Mouse (Mus musculus) limb, embryonic 15.5 days (tissue): ENCODE measurements at regions not wholly inside any gene's neighbourhood (a gene's known extent, or its start where the extent isn't known, plus 50 kb on each side); places are given as distances from the start of the nearest gene placed in this dataset.

Source experiments
- ATAC-seq: fragments of 200-750 bp; cut with Nextera tagmentation; 2 replicates; pipeline ENCODE4 v1.8.0; 2017; ENCODE audit warnings: low read depth, moderate TSS enrichment; ENCODE audit not compliant: insufficient number of reproducible peaks, low FRiP score, low TSS enrichment
- H3K27ac ChIP-seq: fragments of 300-500 bp; sonication (generic); 2 replicates; pipeline ENCODE4 v1.5.1; 2015; ENCODE audit warnings: moderate library complexity, mild to moderate bottlenecking, inconsistent platforms
- H3K27me3 ChIP-seq: fragments of 300-500 bp; sonication (generic); 2 replicates; pipeline ENCODE4 v1.6.1; 2015; ENCODE audit warnings: inconsistent platforms
- H3K36me3 ChIP-seq: fragments of 300-500 bp; sonication (generic); 2 replicates; pipeline ENCODE4 v1.6.1; 2015; ENCODE audit warnings: inconsistent platforms
- H3K4me1 ChIP-seq: fragments of 300-500 bp; sonication (generic); 2 replicates; pipeline ENCODE4 v1.6.1; 2015; ENCODE audit warnings: inconsistent platforms
- H3K4me2 ChIP-seq: fragments of 300-500 bp; sonication (generic); 2 replicates; pipeline ENCODE4 v1.6.1; 2015; ENCODE audit warnings: mild to moderate bottlenecking, inconsistent platforms
- H3K4me3 ChIP-seq: fragments of 300-500 bp; sonication (generic); 2 replicates; pipeline ENCODE4 v1.5.1; 2015; ENCODE audit warnings: mild to moderate bottlenecking, inconsistent platforms
- H3K9ac ChIP-seq: fragments of 300-500 bp; sonication (generic); 2 replicates; pipeline ENCODE4 v1.6.1; 2015; ENCODE audit warnings: inconsistent platforms
- H3K9me3 ChIP-seq: fragments of 300-500 bp; sonication (generic); 2 replicates; pipeline ENCODE4 v1.6.1; 2016; ENCODE audit warnings: inconsistent platforms
- WGBS: fragments of 180-500 bp; shearing (Covaris S2); methylation state at CpG from one replicate; pipeline ENCODE4 v1.1.7; 2015; 5-methylcytosine and 5-hydroxymethylcytosine counted together

GRCm38 (mm10) chr13:31477171-31477867, 78.6 kb upstream of the Foxq1 start:
- no peak overlapping the region for H3K27ac ChIP-seq
- H3K36me3 ChIP-seq = no peaks in the 10 kb centered on the region
- ATAC-seq = no peak
- H3K27me3 ChIP-seq = no peaks in the 10 kb centered on the region
- H3K4me1 ChIP-seq = no peaks in the 10 kb centered on the region
- no peak overlapping the region for H3K9ac ChIP-seq
- H3K4me3 ChIP-seq = no peak overlapping the region
- WGBS = 40% methylated on average over 1 of the region's 1 CpGs
- H3K4me2 ChIP-seq = no peak overlapping the region
- no peaks in the 10 kb centered on the region for H3K9me3 ChIP-seq

DNA sequence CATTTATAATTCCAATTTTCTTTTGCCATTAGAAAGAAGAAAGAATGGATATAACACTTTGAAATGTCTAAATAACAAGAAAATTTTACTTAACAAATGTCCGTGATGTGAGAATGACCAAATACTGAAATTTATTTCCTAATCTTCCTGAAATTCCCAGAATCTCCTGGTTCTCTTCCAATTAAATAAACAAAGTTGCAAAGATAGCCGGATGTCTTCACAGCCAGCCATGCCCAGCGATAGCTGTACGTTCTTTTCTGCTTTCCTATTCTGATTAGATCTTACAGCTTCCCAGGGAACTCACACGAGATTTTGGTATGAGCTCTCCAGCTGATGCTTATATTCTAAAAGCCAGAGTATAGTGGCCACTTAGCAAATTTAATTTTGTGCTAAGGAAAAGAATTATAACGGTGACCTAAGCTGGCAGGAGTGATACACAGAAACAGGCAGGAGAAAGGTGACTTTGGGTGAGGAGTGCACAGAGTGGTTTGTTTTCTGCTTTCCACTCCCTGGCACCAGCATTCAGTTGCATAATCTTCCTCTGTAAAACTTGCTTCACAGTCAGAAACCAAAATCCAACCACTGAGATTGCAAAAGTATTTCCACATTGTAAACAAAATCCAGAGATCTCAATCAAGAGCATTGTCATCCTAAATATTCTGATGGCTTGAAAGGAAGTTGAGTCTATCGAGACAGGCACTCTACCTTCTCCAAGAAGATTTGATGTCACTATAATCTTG, 74.7 kb upstream of the Foxq1 start:
- WGBS = 76% methylated on average over 7 of the region's 7 CpGs
- ATAC-seq = no peak
- H3K4me3 ChIP-seq = no peak overlapping the region

DNA sequence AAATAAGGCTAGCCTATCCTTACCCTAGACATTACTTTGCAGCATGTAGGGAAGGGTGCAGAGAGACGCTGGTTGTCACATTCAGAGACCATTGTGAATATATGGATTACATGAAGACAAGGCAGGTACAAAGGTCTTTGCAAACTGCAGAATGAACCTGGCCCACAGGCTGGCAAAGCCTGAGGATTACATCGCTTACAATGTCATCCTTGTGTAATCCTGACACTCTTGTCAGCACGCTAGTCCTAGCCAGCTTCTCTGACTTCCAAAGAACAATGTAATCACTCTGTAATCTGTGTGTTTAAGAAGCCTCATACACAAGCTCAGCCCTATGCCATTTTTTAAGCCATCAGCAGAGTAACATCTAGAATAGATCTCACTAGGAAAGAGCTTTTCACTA, 69.6 kb upstream of the Foxq1 start:
- no peaks in the 10 kb centered on the region for H3K36me3 ChIP-seq
- no peak overlapping the region for H3K4me3 ChIP-seq
- H3K27me3 ChIP-seq = no peaks in the 10 kb centered on the region
- no peak overlapping the region for H3K9ac ChIP-seq
- WGBS = 88% methylated on average over 3 of the region's 3 CpGs
- H3K4me2 ChIP-seq = no peak overlapping the region
- H3K4me1 ChIP-seq = no peaks in the 10 kb centered on the region
- no peak for ATAC-seq
- H3K27ac ChIP-seq = no peak overlapping the region
- no peaks in the 10 kb centered on the region for H3K9me3 ChIP-seq

More for the DNA sequence above, 74.7 kb upstream of the Foxq1 start:
- no peak overlapping the region for H3K27ac ChIP-seq
- H3K4me1 ChIP-seq = no peaks in the 10 kb centered on the region
- no peaks in the 10 kb centered on the region for H3K27me3 ChIP-seq
- H3K9me3 ChIP-seq = no peaks in the 10 kb centered on the region
- H3K4me2 ChIP-seq = no peak overlapping the region
- H3K9ac ChIP-seq = no peak overlapping the region
- H3K36me3 ChIP-seq = no peaks in the 10 kb centered on the region

DNA sequence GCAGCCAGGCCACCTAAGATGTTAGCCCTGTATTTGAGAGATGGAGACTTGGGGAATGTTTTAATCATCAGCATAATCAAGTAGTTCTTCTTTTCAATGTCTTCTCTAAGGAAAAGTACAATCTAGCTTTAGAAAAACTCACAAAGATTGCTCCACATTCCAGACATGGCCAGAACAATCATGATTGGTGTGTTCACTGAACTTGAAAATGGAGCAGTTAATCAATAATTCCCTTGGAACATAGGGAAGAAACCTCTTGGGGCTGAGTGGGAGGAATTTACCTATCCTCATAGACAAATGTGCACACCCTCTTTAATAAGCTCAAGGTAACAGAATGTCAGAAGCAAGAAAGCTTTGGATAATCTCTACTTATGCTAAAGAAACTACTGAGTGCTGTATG, 67.7 kb upstream of the Foxq1 start:
- no peak overlapping the region for H3K4me2 ChIP-seq
- no peak overlapping the region for H3K9ac ChIP-seq
- no peaks in the 10 kb centered on the region for H3K4me1 ChIP-seq
- no peaks in the 10 kb centered on the region for H3K36me3 ChIP-seq
- H3K27me3 ChIP-seq = no peaks in the 10 kb centered on the region
- H3K27ac ChIP-seq = no peak overlapping the region
- H3K4me3 ChIP-seq = no peak overlapping the region
- no peak for ATAC-seq
- no peaks in the 10 kb centered on the region for H3K9me3 ChIP-seq

GRCm38 (mm10) chr13:31503191-31503590, 52.7 kb upstream of the Foxq1 start:
- no peak overlapping the region for H3K27ac ChIP-seq
- 87% methylated on average over 10 of the region's 10 CpGs for WGBS
- H3K4me1 ChIP-seq = no peaks in the 10 kb centered on the region
- H3K36me3 ChIP-seq = no peaks in the 10 kb centered on the region
- H3K4me2 ChIP-seq = no peak overlapping the region
- no peaks in the 10 kb centered on the region for H3K9me3 ChIP-seq
- H3K4me3 ChIP-seq = no peak overlapping the region
- H3K27me3 ChIP-seq = no peaks in the 10 kb centered on the region
- no peak overlapping the region for H3K9ac ChIP-seq
- no peak for ATAC-seq

- H3K9me3 ChIP-seq = no peaks in the 10 kb centered on the region
- 76% methylated on average over 11 of the region's 11 CpGs for WGBS
- H3K4me3 ChIP-seq = no peak overlapping the region
- H3K27ac ChIP-seq = no peak overlapping the region
- H3K4me1 ChIP-seq = no peaks in the 10 kb centered on the region
- H3K36me3 ChIP-seq = no peaks in the 10 kb centered on the region
- H3K27me3 ChIP-seq = no peaks in the 10 kb centered on the region
- no peak overlapping the region for H3K4me2 ChIP-seq
- ATAC-seq = no peak
- no peak overlapping the region for H3K9ac ChIP-seq
Measured at GRCm38 (mm10) chr13:31503832-31504231, 52.1 kb upstream of the Foxq1 start.

- Histone ChIP-seq H3K9ac (no peak overlapping the region), H3K27me3 (no peaks in the 10 kb centered on the region)
Measured at GRCm38 (mm10) chr13:31504316-31504715, 51.6 kb upstream of the Foxq1 start.

DNA sequence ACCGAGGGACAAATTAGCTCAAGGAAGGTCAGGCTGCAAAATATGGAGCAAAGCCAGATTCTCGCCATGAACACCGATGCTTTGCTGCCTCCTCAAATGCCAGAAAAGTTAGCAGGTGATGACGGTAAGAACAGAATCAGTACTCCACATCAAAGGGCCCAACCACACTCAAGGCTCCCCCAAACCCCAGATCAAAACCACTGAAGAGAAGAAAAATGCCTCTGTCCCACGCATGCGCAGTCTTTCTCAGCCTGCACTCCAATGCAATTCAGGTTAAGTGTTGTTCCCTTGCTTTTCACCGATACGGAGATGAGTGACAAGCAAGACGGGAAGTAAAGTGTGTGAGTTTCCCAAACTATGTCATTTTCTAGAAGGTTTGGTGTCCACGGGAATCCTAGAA, 50.5 kb upstream of the Foxq1 start:
- no peak overlapping the region for H3K9ac ChIP-seq
- H3K27ac ChIP-seq = no peak overlapping the region
- no peak overlapping the region for H3K4me3 ChIP-seq
- H3K36me3 ChIP-seq = no peaks in the 10 kb centered on the region
- no peaks in the 10 kb centered on the region for H3K9me3 ChIP-seq
- no peak overlapping the region for H3K4me2 ChIP-seq
- ATAC-seq = no peak
- no peaks in the 10 kb centered on the region for H3K4me1 ChIP-seq
- 77% methylated on average over 10 of the region's 10 CpGs for WGBS
- no peaks in the 10 kb centered on the region for H3K27me3 ChIP-seq

More at GRCm38 (mm10) chr13:31504316-31504715, 51.6 kb upstream of the Foxq1 start:
- Histone ChIP-seq H3K4me1 (no peaks in the 10 kb centered on the region), H3K9me3 (no peaks in the 10 kb centered on the region), H3K36me3 (no peaks in the 10 kb centered on the region), H3K4me3 (no peak overlapping the region), H3K27ac (no peak overlapping the region), H3K4me2 (no peak overlapping the region)
- WGBS = 84% methylated on average over 6 of the region's 7 CpGs
- no peak for ATAC-seq
